Mouse (Mus musculus): Measurements from ENCODE around the gene Tgfbr1. TPM values are rescaled to one million over a fixed set of nuclear protein-coding genes. Genes with fewer than 3 reads are reported as not detected.
"Not testable (repeated sequence)": the region's sequence is repeated elsewhere in the genome, so short reads cannot be mapped to it uniquely, and the experiment has no call there.

Gene Tgfbr1
- polyA plus RNA-seq, 2 experiments: 35.1 to 43.0 TPM

DNA sequence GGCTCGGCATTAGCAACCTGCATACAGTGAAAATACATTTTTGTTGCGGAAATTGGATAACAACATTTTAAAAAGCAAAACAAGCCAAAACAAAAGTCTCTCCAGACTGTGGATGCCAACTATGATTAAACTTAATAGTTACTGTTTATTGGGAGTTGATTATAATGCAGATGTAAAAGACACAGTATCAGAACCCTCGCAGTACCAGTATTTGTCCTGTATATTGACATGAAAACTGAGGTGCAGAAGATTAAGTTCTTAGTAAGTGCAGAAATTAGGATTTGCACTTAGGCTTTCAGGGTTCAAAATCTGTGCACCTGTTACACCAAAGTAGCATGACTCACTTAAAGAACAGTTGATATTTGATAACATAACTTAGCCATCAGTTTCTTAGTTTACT, 1.3 kb downstream of the Tgfbr1 start:
- Histone ChIP-seq H3K4me2 (replicated peaks; ENCODE audit: low read depth, low read length, severe bottlenecking) (peak overlapping the region; percentile 95), H3K36me3 (ENCODE audit: control insufficient read depth, insufficient read depth, low read length) (no peaks in the 10 kb centered on the region), H3K4me3 (replicated peaks; ENCODE audit: low read length) (peak overlapping the region; percentile 97), H3K27ac (replicated peaks; ENCODE audit: low read depth, low read length) (no peak overlapping the region), H3K9ac (ENCODE audit: low read depth, low read length, severe bottlenecking) (no peak overlapping the region), H3K27me3 (ENCODE audit: control insufficient read depth, insufficient read depth, low read length) (no peaks in the 10 kb centered on the region), H3K9me3 (ENCODE audit: control insufficient read depth, low read length) (no peaks in the 10 kb centered on the region), H3K4me1 (ENCODE audit: control insufficient read depth, insufficient read depth, low read length) (peaks cover 29% of the 10 kb centered on the region)
- no peak for TF ChIP-seq POLR2A (IDR thresholded peaks at IDR 0.05; ENCODE audit: borderline replicate concordance, extremely low read depth, insufficient read depth, insufficient read length)
- 32% methylated on average over 3 of the region's 3 CpGs for WGBS
- DNase-seq (ENCODE audit: low spot score) (no peak), ATAC-seq (ENCODE audit: low FRiP score, low read depth) (no peak)

GRCm38 (mm10) chr4:47362662-47363061, 9.6 kb downstream of the Tgfbr1 start:
- Histone ChIP-seq H3K27ac (replicated peaks; ENCODE audit: low read depth, low read length) (no peak overlapping the region), H3K4me3 (replicated peaks; ENCODE audit: low read length) (no peak overlapping the region), H3K9me3 (ENCODE audit: control insufficient read depth, low read length) (no peaks in the 10 kb centered on the region), H3K36me3 (ENCODE audit: control insufficient read depth, insufficient read depth, low read length) (no peaks in the 10 kb centered on the region), H3K9ac (ENCODE audit: low read depth, low read length, severe bottlenecking) (no peak overlapping the region), H3K27me3 (ENCODE audit: control insufficient read depth, insufficient read depth, low read length) (no peaks in the 10 kb centered on the region), H3K4me2 (replicated peaks; ENCODE audit: low read depth, low read length, severe bottlenecking) (no peak overlapping the region), H3K4me1 (ENCODE audit: control insufficient read depth, insufficient read depth, low read length) (peaks cover 9% of the 10 kb centered on the region)
- no peak for TF ChIP-seq POLR2A (IDR thresholded peaks at IDR 0.05; ENCODE audit: borderline replicate concordance, extremely low read depth, insufficient read depth, insufficient read length)
- DNase-seq (ENCODE audit: low spot score) (no peak), ATAC-seq (ENCODE audit: low FRiP score, low read depth) (no peak)
- 92% methylated on average over 2 of the region's 2 CpGs for WGBS

DNA sequence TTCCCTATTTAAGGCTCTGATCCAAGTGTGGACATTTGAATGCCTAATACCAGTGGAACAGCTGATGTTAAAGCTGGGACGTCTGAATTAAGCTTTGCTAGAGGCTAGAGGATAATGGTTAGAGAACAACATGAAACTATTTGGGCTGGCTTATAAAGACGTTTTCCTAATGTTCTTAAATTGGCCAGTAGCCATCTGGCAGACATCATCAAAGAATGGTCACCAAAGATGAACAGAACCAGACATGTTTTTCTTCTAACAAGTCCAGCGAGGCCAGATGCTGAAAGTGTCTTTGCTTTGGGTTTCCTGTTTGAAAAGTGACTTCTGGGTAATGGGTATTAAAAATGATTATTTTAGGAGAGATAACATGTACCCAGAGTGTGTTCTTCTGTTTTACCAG, 10.1 kb downstream of the Tgfbr1 start:
- H3K36me3 ChIP-seq (ENCODE audit: control insufficient read depth, insufficient read depth, low read length): no peaks in the 10 kb centered on the region
- H3K4me2 ChIP-seq (replicated peaks; ENCODE audit: low read depth, low read length, severe bottlenecking): no peak overlapping the region
- DNase-seq (ENCODE audit: low spot score) (peak; percentile 8), ATAC-seq (ENCODE audit: low FRiP score, low read depth) (no peak)
- WGBS: 23% methylated on average over 3 of the region's 3 CpGs
- H3K27me3 ChIP-seq (ENCODE audit: control insufficient read depth, insufficient read depth, low read length): no peaks in the 10 kb centered on the region
- no peak for TF ChIP-seq POLR2A (IDR thresholded peaks at IDR 0.05; ENCODE audit: borderline replicate concordance, extremely low read depth, insufficient read depth, insufficient read length)
- no peak overlapping the region for H3K9ac ChIP-seq (ENCODE audit: low read depth, low read length, severe bottlenecking)
- H3K4me1 ChIP-seq (ENCODE audit: control insufficient read depth, insufficient read depth, low read length): peaks cover 9% of the 10 kb centered on the region
- H3K9me3 ChIP-seq (ENCODE audit: control insufficient read depth, low read length): no peaks in the 10 kb centered on the region
- no peak overlapping the region for H3K27ac ChIP-seq (replicated peaks; ENCODE audit: low read depth, low read length)
- no peak overlapping the region for H3K4me3 ChIP-seq (replicated peaks; ENCODE audit: low read length)

DNA sequence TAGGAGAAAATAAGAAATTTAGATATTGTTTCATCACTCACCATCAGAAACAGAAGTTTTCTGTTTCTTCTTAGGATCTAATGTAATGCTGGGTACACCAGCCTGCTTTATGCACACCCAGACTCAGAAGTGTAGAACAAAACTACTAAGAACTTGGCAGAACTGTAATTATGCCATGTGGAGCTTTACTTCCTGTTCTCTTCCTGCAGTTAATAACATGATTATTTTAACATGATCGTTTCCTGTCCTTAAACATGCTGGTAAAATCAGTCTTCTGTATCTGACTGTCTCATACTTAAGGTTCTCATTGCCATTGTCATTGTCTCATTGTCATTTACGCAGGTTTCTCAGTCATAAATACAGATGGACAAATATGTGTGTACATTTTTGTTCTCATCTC, 15.7 kb downstream of the Tgfbr1 start:
- DNase-seq (ENCODE audit: low spot score): no peak
- no peak for ATAC-seq (ENCODE audit: low FRiP score, low read depth)
- WGBS: 78% methylated on average over 2 of the region's 2 CpGs

GRCm38 (mm10) chr4:47378716-47379115, 25.7 kb downstream of the Tgfbr1 start:
- ATAC-seq (ENCODE audit: low FRiP score, low read depth): no peak
- TF ChIP-seq POLR2A (IDR thresholded peaks at IDR 0.05; ENCODE audit: borderline replicate concordance, extremely low read depth, insufficient read depth, insufficient read length): no peak
- WGBS: 62% methylated on average over 1 of the region's 1 CpGs

More for the DNA sequence above, 15.7 kb downstream of the Tgfbr1 start:
- no peak overlapping the region for H3K4me3 ChIP-seq (replicated peaks; ENCODE audit: low read length)
- H3K4me2 ChIP-seq (replicated peaks; ENCODE audit: low read depth, low read length, severe bottlenecking): no peak overlapping the region
- H3K27ac ChIP-seq (replicated peaks; ENCODE audit: low read depth, low read length): no peak overlapping the region
- H3K9ac ChIP-seq (ENCODE audit: low read depth, low read length, severe bottlenecking): no peak overlapping the region
- H3K27me3 ChIP-seq (ENCODE audit: control insufficient read depth, insufficient read depth, low read length): no peaks in the 10 kb centered on the region
- no peak for TF ChIP-seq POLR2A (IDR thresholded peaks at IDR 0.05; ENCODE audit: borderline replicate concordance, extremely low read depth, insufficient read depth, insufficient read length)
- no peaks in the 10 kb centered on the region for H3K36me3 ChIP-seq (ENCODE audit: control insufficient read depth, insufficient read depth, low read length)
- no peaks in the 10 kb centered on the region for H3K4me1 ChIP-seq (ENCODE audit: control insufficient read depth, insufficient read depth, low read length)
- H3K9me3 ChIP-seq (ENCODE audit: control insufficient read depth, low read length): no peaks in the 10 kb centered on the region

DNA sequence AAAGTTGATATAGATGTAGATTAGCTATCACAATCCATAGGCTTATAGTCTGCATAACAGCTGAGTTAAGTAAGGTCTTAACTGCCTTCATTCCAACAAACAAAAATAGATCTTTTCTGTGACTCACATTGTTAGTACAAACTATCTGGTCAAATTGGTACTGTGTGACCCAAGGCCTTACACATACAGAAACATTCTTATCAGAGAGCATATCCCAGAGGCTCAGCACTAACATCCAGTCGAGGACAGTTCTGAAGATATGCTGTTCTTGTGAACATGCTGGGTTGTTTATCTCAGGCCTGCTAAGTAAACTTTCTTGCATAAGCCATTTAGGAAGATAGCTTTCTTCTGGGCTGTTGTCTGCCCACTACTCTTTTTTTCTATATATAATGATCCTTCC, 29.4 kb downstream of the Tgfbr1 start:
- DNase-seq (ENCODE audit: low spot score) (no peak), ATAC-seq (ENCODE audit: low FRiP score, low read depth) (no peak)
- TF ChIP-seq POLR2A (IDR thresholded peaks at IDR 0.05; ENCODE audit: borderline replicate concordance, extremely low read depth, insufficient read depth, insufficient read length): no peak
- peaks cover 10% of the 10 kb centered on the region for H3K36me3 ChIP-seq (ENCODE audit: control insufficient read depth, insufficient read depth, low read length)
- no peak overlapping the region for H3K4me2 ChIP-seq (replicated peaks; ENCODE audit: low read depth, low read length, severe bottlenecking)
- WGBS: 74% methylated on average over 1 of the region's 1 CpGs
- no peak overlapping the region for H3K27ac ChIP-seq (replicated peaks; ENCODE audit: low read depth, low read length)
- H3K4me3 ChIP-seq (replicated peaks; ENCODE audit: low read length): no peak overlapping the region
- no peaks in the 10 kb centered on the region; the same call in 1 of the 2 replicates for H3K9me3 ChIP-seq (ENCODE audit: control insufficient read depth, low read length)
- no peaks in the 10 kb centered on the region for H3K4me1 ChIP-seq (ENCODE audit: control insufficient read depth, insufficient read depth, low read length)
- H3K27me3 ChIP-seq (ENCODE audit: control insufficient read depth, insufficient read depth, low read length): no peaks in the 10 kb centered on the region
- no peak overlapping the region for H3K9ac ChIP-seq (ENCODE audit: low read depth, low read length, severe bottlenecking)

More at GRCm38 (mm10) chr4:47378716-47379115, 25.7 kb downstream of the Tgfbr1 start:
- no peak for DNase-seq (ENCODE audit: low spot score)
- Histone ChIP-seq H3K9me3 (ENCODE audit: control insufficient read depth, low read length) (no peaks in the 10 kb centered on the region), H3K4me2 (replicated peaks; ENCODE audit: low read depth, low read length, severe bottlenecking) (no peak overlapping the region), H3K4me1 (ENCODE audit: control insufficient read depth, insufficient read depth, low read length) (no peaks in the 10 kb centered on the region), H3K27me3 (ENCODE audit: control insufficient read depth, insufficient read depth, low read length) (no peaks in the 10 kb centered on the region), H3K4me3 (replicated peaks; ENCODE audit: low read length) (no peak overlapping the region), H3K36me3 (ENCODE audit: control insufficient read depth, insufficient read depth, low read length) (no peaks in the 10 kb centered on the region), H3K27ac (replicated peaks; ENCODE audit: low read depth, low read length) (no peak overlapping the region), H3K9ac (ENCODE audit: low read depth, low read length, severe bottlenecking) (no peak overlapping the region)

DNA sequence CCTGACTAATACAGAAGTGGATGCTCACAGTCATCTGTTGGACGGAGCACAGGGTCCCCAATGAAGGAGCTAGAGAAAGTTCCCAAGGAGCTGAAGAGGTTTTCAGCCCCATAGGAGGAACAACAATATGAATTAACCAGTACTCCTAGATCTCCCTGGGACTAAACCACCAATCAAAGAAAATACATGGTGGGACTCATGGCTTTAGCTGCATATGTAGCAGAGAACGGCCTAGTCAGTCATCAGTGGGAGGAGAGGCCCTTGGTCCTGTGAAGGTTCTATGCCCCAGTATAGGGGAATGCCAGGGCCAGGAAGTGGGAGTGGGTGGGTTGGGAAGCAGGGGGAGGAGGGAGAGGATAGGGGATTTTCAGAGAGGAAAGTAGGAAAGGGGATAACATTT, 38.9 kb downstream of the Tgfbr1 start:
- not testable (repeated sequence) for H3K27ac ChIP-seq (replicated peaks; ENCODE audit: low read depth, low read length); H3K4me1 ChIP-seq (ENCODE audit: control insufficient read depth, insufficient read depth, low read length); H3K27me3 ChIP-seq (ENCODE audit: control insufficient read depth, insufficient read depth, low read length); H3K9ac ChIP-seq (ENCODE audit: low read depth, low read length, severe bottlenecking); H3K4me2 ChIP-seq (replicated peaks; ENCODE audit: low read depth, low read length, severe bottlenecking); H3K9me3 ChIP-seq (ENCODE audit: control insufficient read depth, low read length); DNase-seq (ENCODE audit: low spot score); H3K36me3 ChIP-seq (ENCODE audit: control insufficient read depth, insufficient read depth, low read length); H3K4me3 ChIP-seq (replicated peaks; ENCODE audit: low read length); ATAC-seq (ENCODE audit: low FRiP score, low read depth)
- WGBS: 89% methylated on average over 2 of the region's 2 CpGs

Data from limb, embryonic 14.5 days (tissue).